Mouse (Mus musculus): ENCODE measurements at regions not wholly inside any gene's neighbourhood (a gene's known extent, or its start where the extent isn't known, plus 50 kb on each side); places are given as distances from the start of the nearest gene placed in this dataset.
"Not testable (repeated sequence)": the region's sequence is repeated elsewhere in the genome, so short reads cannot be mapped to it uniquely, and the experiment has no call there.

DNA sequence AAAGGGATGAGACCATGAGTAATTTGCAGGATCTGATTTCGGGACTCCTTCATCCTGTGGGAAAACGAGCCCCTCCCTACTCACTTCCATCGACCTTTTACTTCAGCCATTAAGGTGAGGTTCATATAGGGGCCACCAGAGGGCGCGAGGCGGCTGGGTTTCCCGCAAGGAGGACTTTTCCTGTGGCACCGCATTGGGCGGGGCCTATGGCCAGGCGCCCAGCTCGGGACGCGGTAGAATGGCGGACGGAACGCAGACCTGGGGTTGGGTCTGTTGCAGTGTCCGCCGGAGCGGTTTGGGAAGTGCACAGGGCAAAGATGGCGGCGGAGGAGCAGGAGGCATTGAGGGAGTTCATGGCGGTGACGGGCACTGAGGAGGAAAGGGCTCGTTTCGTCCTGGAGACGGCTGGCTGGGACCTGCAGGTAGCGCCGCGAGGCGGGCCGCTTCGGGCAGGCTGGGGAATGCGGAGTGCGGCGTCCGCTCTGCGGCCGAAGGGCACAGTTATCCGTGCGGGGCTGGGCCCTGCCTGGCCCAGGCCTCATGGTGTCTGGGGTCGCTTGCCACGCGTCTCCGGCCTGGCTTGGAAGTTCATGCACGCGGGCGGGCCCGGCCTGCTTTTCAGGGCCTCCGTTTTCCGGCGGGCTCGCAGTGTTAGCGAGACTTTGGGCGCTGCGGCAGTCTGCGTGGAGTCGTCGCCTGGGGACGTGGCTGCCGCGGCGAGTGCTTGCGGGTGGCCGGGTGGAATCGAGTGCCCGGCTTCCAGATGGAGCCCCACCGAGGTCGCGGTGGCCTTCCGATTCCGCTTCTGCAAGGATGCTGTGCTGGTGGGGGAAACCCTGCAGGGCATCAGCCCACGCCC lies 219.1 kb downstream of the Gm31371 start:
- DNase-seq (ENCODE audit: low spot score), result peak; percentile 100

- DNase-seq (ENCODE audit: low spot score), result not testable (repeated sequence)
These were observed 220.4 kb downstream of the Gm31371 start for GRCm38 (mm10) chr8:20123545-20123944.

DNA sequence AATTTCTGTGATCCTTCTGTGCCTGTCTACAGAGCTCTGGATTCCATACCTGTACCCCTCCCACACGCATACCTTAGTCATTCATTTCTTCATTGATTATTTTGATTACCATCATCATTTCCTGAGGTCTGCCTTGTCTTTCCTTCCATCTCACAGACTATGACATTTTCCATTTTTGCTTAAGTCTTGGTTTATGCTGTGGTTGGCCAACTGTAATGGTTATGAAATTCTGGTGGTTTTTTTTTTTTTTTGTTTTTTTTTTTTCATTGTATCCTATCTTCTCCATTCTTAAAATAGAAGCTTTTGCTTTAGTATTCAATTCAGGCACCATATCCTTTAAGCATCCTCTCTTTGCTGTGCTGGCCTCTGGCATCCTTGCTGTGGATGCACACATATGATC lies 227.4 kb downstream of the Gm15319 start:
- not testable (repeated sequence) for DNase-seq (ENCODE audit: low spot score)

DNA sequence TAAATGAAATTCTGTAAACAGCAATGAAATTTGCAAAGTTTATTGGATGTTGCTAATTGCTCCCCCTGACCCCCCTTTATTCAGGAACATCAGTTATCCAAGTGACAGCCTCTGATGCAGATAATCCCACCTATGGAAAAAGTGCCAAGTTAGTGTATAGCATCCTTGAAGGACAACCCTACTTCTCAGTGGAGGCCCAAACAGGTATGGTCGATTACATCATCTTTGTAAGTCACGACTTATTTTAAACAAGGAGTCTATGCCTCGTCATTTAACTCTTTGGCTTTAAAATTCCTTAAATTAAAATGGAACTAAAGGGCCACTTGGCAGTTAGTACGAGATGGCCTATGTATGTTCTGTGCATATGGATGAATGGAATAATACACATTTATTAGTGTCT lies 217.6 kb downstream of the Gm15319 start:
- DNase-seq (ENCODE audit: low spot score), result not testable (repeated sequence)

DNA sequence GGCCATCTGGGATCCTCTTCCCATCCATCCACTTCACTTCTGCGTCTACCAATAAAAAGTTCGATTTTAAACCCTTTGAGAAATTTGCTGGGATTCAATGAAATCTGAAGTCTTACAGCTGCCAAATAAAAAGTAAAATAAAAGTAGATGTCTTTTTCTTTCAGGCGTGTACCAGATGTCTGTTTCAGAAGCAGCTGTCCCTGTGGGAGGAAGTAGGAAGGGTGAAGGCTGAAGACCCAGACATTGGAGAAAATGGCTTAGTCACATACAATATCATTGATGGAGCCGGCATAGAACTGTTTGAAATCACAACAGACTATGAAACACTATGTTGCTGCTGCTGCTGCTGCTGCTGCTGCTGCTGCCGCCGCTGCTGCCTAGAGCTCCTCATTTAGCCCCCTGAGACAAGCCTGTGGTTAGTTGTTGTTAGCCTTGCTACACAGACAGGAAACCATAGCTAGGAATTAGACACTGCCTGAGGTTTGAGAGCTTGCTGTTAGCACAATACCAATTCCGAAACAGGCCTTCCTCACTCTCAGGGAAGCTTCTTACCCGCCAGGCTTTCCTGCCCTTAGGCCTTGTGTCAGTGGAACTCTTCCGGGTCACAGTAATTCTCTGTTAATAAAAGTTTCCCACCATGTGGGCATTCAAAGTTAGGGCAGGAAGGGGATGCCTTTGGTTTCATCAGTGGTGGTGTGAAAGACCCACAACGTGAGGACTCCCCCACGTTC lies 211.5 kb downstream of the Gm15319 start:
- not testable (repeated sequence) for DNase-seq (ENCODE audit: low spot score)

DNA sequence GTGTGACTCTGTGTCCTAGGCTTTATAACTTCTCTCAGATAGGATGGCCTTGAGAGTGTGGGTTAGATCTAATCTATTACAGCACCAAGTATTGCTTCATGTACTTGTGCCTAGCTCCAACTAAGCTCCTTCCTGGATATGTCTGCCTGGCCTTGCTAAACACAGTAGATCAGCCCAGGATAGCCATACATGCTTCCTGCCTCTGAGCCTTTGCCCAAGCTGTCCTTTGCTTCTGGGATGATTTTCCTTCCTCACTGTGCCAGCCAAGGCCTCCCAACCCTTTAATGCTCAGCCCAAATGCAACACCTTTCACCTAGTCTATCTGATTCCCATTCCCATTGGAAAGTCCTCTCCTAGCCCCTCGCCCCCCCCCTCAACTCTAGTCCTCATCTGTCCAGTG lies 208.9 kb downstream of the Gm15319 start:
- DNase-seq (ENCODE audit: low spot score), result not testable (repeated sequence)

Data from urinary bladder, postnatal 25 days (tissue).